Mouse (Mus musculus): Measurements from ENCODE around the gene Art5. TPM values are rescaled to one million over a fixed set of nuclear protein-coding genes. Genes with fewer than 3 reads are reported as not detected.
"Not testable (repeated sequence)": the region's sequence is repeated elsewhere in the genome, so short reads cannot be mapped to it uniquely, and the experiment has no call there.

Art5 gene
- total RNA-seq, 2 experiments from 2014 or later = 8.2 to 8.4 TPM

DNA sequence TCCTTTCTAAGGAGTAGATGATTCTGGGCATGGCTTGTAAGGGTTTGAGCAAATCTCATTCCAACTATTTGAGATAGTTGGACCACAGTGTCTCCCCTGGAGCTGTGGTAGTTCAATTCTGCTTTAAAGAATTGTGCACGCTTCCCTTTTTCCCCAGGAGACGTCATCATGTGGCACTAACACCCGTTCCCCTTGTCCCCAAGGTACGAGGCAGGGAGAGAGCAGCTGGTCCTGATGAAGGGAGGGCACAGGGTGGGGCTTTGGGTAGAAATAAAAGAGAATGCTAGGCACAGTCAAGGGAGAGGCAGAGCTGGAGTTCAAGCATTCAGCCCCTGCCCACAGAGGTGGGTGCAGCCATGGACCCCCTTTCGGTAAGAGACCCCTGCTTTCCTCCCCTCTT is 26.5 kb downstream of the Art5 start, which contains the start of gene Trpc2:
Gene Trpc2 (plus strand): TSS at position 301 of the 400 bp plus-strand sequence.
- no peak for DNase-seq

- no peak for DNase-seq
Measured at GRCm38 (mm10) chr7:102081784-102082183, 27.5 kb downstream of the Art5 start.

- DNase-seq = no peak
Measured at GRCm38 (mm10) chr7:102080311-102080710, 29.0 kb downstream of the Art5 start.

- DNase-seq = no peak
Measured at GRCm38 (mm10) chr7:102078517-102078916, 30.8 kb downstream of the Art5 start.

GRCm38 (mm10) chr7:102076714-102077296 is 32.5 kb downstream of the Art5 start:
- DNase-seq = no peak

- no peak for DNase-seq
Measured at GRCm38 (mm10) chr7:102066363-102066762, 42.9 kb downstream of the Art5 start.

- peak; percentile 90 for DNase-seq
Measured at GRCm38 (mm10) chr7:102065046-102065891, 44.0 kb downstream of the Art5 start, which contains the start of the genes Rnf121, Xndc1 and Xntrpc. Gene Rnf121 (minus strand): TSS chr7:102065469. Gene Xndc1 (plus strand): TSS chr7:102065511. Gene Xntrpc (plus strand): TSS chr7:102065713.

DNA sequence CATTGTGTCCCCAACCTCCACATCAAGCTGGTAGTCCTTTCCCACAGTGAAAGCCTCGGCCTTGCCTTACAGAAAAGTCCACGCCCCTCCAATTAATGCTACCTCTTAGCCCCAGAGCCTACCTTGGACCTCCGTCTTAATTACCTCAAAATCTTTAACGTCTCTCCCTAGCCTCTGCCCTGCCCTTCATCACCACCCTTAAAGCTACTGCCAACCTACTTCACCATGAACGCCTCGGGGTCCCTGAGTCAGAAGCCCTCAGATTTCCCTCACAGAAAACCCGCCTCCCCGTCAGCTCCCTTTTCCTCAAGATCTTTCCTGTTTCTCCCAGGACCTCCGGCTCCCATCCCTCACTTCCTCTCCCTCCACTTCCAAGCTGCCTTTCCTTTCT is 44.6 kb downstream of the Art5 start:
- DNase-seq = no peak

DNA sequence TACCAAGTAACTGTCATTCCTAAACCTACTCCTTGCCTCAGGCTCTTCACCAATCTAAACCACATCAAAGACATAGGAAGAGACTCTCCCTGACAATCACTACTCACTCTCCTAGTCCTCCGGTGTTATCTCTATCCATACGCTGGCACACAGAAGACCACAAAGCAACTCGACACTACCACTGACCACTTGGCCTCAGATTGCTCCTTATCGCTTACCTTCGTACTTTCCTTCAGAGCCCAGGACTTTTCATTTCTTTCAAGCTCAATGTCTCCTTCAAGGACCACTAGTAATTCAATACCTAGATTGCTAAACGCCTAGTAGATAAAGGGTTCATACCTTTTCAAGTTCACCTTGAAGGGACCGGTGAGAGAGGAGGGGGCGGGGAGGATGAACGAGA is 45.4 kb downstream of the Art5 start:
- DNase-seq = no peak

DNA sequence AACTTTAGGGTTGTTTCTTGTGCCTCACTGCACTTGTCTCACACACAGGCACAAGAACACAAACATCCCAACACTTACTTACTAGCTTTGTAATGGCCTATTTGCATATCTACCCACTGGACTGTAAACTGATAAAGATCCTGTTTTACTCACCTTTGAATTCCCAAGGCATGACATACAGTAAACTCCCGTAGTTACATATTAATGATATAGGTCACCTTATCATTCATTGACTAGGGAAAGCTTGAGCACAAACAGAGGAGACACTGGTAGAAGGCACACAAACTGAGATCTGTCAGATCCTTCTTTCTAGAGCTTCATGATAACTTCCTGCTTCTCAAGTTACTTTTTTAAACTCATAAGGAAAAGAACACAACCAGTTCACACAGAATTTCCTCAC is 47.1 kb downstream of the Art5 start:
- DNase-seq = no peak

DNA sequence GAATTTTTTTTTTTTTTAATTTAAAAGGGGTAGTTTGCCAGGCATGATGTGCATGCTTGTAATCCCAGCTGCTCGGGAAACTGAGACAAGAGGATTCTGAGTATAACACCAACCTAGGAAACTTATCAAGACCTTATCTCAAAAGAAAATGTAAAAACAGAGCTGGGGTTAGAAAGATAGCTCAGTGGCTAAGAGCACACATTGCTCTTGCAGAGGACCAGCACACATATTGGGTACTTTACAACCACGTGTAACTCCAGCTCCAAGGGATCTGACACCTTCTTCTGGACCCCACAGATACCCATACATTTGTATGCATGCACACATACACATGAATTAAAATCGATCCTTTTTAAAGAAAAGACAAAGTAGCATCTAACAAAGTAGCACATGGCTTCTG is 47.9 kb downstream of the Art5 start:
- DNase-seq = no peak

- DNase-seq = not testable (repeated sequence)
Measured at GRCm38 (mm10) chr7:102048524-102048923, 60.8 kb downstream of the Art5 start.

Other genes starting within 250 kb of the Art5 start
- 10 to 100 TPM; 23.1 to 23.8 TPM for gene Anapc15, start 245.8 kb downstream of the Art5 start, total RNA-seq (2021)
- 1 to 10 TPM; 1.7 to 2.4 TPM for gene Folr1, start 238.7 kb downstream of the Art5 start, total RNA-seq (2021)
- gene Lamtor1, start 203.6 kb downstream of the Art5 start, total RNA-seq (2021) = 100 to 1,000 TPM; 101 to 114 TPM
- gene Tomt, start 203.1 kb downstream of the Art5 start, total RNA-seq (2021) = not detected
- gene Lrrc51, start 175.6 kb downstream of the Art5 start, total RNA-seq (2021) = 1 to 10 TPM; 2.3 to 3.6 TPM
- gene Numa1, start 175.4 kb downstream of the Art5 start, total RNA-seq (2021) = 10 to 100 TPM; 71.8 to 80.7 TPM
- gene Il18bp, start 90.8 kb downstream of the Art5 start, total RNA-seq (2021) = 1 to 10 TPM; 2.3 to 3.5 TPM
- 10 to 100 TPM; 18.8 to 25.8 TPM for gene Rnf121, start 44.0 kb downstream of the Art5 start, total RNA-seq (2021)
- 10 to 100 TPM in 1 of 2 experiments, 1 to 10 TPM in 1; 5.9 to 11.9 TPM for gene Xndc1, start 44.0 kb downstream of the Art5 start, total RNA-seq (2021)
- under 1 TPM; 0.75 to 0.95 TPM for gene Xntrpc, start 43.8 kb downstream of the Art5 start, total RNA-seq (2021)
- gene Trpc2, start 26.4 kb downstream of the Art5 start, total RNA-seq (2021) = under 1 TPM; 0.07 to 0.52 TPM
- gene Art1, start 7.7 kb downstream of the Art5 start, total RNA-seq (2021) = 100 to 1,000 TPM; 264 to 297 TPM
- not detected for gene Chrna10, start 7.3 kb upstream of the Art5 start, total RNA-seq (2021)
- gene Nup98, start 100.7 kb upstream of the Art5 start, total RNA-seq (2021) = 10 to 100 TPM; 25.1 to 31.5 TPM
- 10 to 100 TPM; 35.9 to 40.7 TPM for gene Pgap2, start 100.7 kb upstream of the Art5 start, total RNA-seq (2021)
- 10 to 100 TPM; 23.9 to 30.1 TPM for gene Rhog, start 146.6 kb upstream of the Art5 start, total RNA-seq (2021)
- gene Stim1, start 158.3 kb upstream of the Art5 start, total RNA-seq (2021) = 100 to 1,000 TPM; 219 to 233 TPM